ENCODE assay signal across 7 mouse cellular contexts in genomic region chr13:55570286-55570973, GRCm38 (mm10). TPM values are rescaled to one million over a fixed set of nuclear protein-coding genes. Genes with fewer than 3 reads are reported as not detected.
DNase-seq lines count a peak whose midpoint lies in the region; ATAC-seq and TF ChIP-seq lines count a peak whose summit lies in the region.

No protein-coding gene starts in this region.

- peaks cover 68% of the 10 kb centered on the region for H3K79me2 ChIP-seq in C2C12 (ENCODE audit: control insufficient read depth, insufficient read depth)

- ATAC-seq in G1E (ENCODE audit: extremely low read depth, insufficient number of reproducible peaks, low FRiP score, poor library complexity, severe bottlenecking): peak; percentile 47; the same call in 1 of the 2 replicates
- peak; percentile 24; the same call in 1 of the 2 replicates for ATAC-seq in common myeloid progenitor, adult 5-6 weeks (replicated peaks; ENCODE audit: low read depth, poor library complexity, severe bottlenecking)
- ATAC-seq in liver, embryonic 16.5 days (ENCODE audit: low read depth): peak; percentile 60
- peak; percentile 72 for ATAC-seq in neural tube, embryonic 15.5 days (ENCODE audit: low FRiP score)

- H3K9me3 ChIP-seq in G1E (replicated peaks): peaks cover 3% of the 10 kb centered on the region; the same call in 1 of the 2 replicates
- H3K9me3 ChIP-seq in liver, embryonic 16.5 days (replicated peaks; ENCODE audit: control insufficient read depth, low read length): no peaks in the 10 kb centered on the region
- no peaks in the 10 kb centered on the region for H3K9me3 ChIP-seq in neural tube, embryonic 15.5 days (replicated peaks)

- H3K9ac ChIP-seq in liver, embryonic 16.5 days (ENCODE audit: low read depth, low read length): peak overlapping the region; percentile 98
- H3K9ac ChIP-seq in neural tube, embryonic 15.5 days (replicated peaks): peak overlapping the region; percentile 94

- no peaks in the 10 kb centered on the region for H3K27me3 ChIP-seq in C2C12 (ENCODE audit: control insufficient read depth, insufficient read depth, insufficient read length)
- H3K27me3 ChIP-seq in G1E (ENCODE audit: insufficient read depth, low read length): no peaks in the 10 kb centered on the region
- H3K27me3 ChIP-seq in kidney, adult 2 months (replicated peaks; ENCODE audit: control insufficient read depth, insufficient read depth, low read length): no peaks in the 10 kb centered on the region
- no peaks in the 10 kb centered on the region for H3K27me3 ChIP-seq in liver, embryonic 16.5 days (ENCODE audit: control insufficient read depth, insufficient read depth, low read depth, low read length)
- no peaks in the 10 kb centered on the region for H3K27me3 ChIP-seq in neural tube, embryonic 15.5 days (replicated peaks)

- peak overlapping the region; percentile 14; the same call in 1 of the 2 replicates for H3K27ac ChIP-seq in kidney, adult 2 months (ENCODE audit: insufficient read depth, low read depth, low read length)
- H3K27ac ChIP-seq in liver, embryonic 16.5 days (ENCODE audit: low read length): peak overlapping the region; percentile 90
- H3K27ac ChIP-seq in neural tube, embryonic 15.5 days (replicated peaks): peak overlapping the region; percentile 93

- H3K79me3 ChIP-seq in C2C12 (ENCODE audit: low read depth): peaks cover 41% of the 10 kb centered on the region

- H3K4me2 ChIP-seq in liver, embryonic 16.5 days (ENCODE audit: low read depth, low read length): peak overlapping the region; percentile 97
- H3K4me2 ChIP-seq in neural tube, embryonic 15.5 days: peak overlapping the region; percentile 96

- peaks cover 27% of the 10 kb centered on the region for H3K4me1 ChIP-seq in G1E (ENCODE audit: insufficient read depth, low read depth, low read length)
- peaks cover 8% of the 10 kb centered on the region; the same call in 1 of the 2 replicates for H3K4me1 ChIP-seq in kidney, adult 2 months (ENCODE audit: control insufficient read depth, insufficient read depth, low read length)
- peaks cover 20% of the 10 kb centered on the region for H3K4me1 ChIP-seq in liver, embryonic 16.5 days (ENCODE audit: control insufficient read depth, low read depth, low read length)
- peaks cover 40% of the 10 kb centered on the region for H3K4me1 ChIP-seq in neural tube, embryonic 15.5 days

- 2% methylated on average over 47 of the region's 47 CpGs for WGBS in kidney, adult 2 months
- under 1% methylated on average over 43 of the region's 47 CpGs for WGBS in liver, embryonic 16.5 days (ENCODE audit: insufficient replicate concordance)
- WGBS in neural tube, embryonic 15.5 days: 1% methylated on average over 47 of the region's 47 CpGs

- no peak for TF ChIP-seq CTCF in C2C12 (IDR thresholded peaks at IDR 0.05; ENCODE audit: control insufficient read depth, insufficient read depth, insufficient read length)
- TF ChIP-seq CTCF in G1E (IDR thresholded peaks at IDR 0.05; ENCODE audit: low read depth, low read length): no peak
- TF ChIP-seq CTCF in kidney, adult 2 months (conservative IDR thresholded peaks at IDR 0.05; ENCODE audit: insufficient read depth, insufficient read length, low read depth, low read length): no peak

- peaks cover 7% of the 10 kb centered on the region for H3K36me3 ChIP-seq in C2C12 (ENCODE audit: control insufficient read depth, insufficient read depth)
- H3K36me3 ChIP-seq in G1E (replicated peaks): peaks cover 38% of the 10 kb centered on the region
- H3K36me3 ChIP-seq in kidney, adult 2 months (ENCODE audit: control insufficient read depth, insufficient read depth, low read length): no peaks in the 10 kb centered on the region
- no peaks in the 10 kb centered on the region; the same call in 1 of the 2 replicates for H3K36me3 ChIP-seq in liver, embryonic 16.5 days (ENCODE audit: control insufficient read depth, insufficient read depth)
- 0 out of 2 replicates have a peak, but pooled peaks cover 4% of the 10 kb centered on the region for H3K36me3 ChIP-seq in neural tube, embryonic 15.5 days

- H3ac ChIP-seq in C2C12 (ENCODE audit: control insufficient read depth, insufficient read length, low read depth): peak overlapping the region; percentile 80

- TF ChIP-seq POLR2A in kidney, adult 2 months (IDR thresholded peaks at IDR 0.05; ENCODE audit: low read depth, low read length): no peak

- peak overlapping the region; percentile 85 for H3K4me3 ChIP-seq in C2C12 (ENCODE audit: insufficient read depth, poor library complexity, severe bottlenecking)
- peak overlapping the region; percentile 93 for H3K4me3 ChIP-seq in G1E (ENCODE audit: low read depth, low read length)
- H3K4me3 ChIP-seq in kidney, adult 2 months (ENCODE audit: insufficient read depth, low read depth, low read length): peak overlapping the region; percentile 93
- peak overlapping the region; percentile 99 for H3K4me3 ChIP-seq in liver, embryonic 16.5 days (ENCODE audit: low read depth, low read length)
- H3K4me3 ChIP-seq in neural tube, embryonic 15.5 days (replicated peaks): peak overlapping the region; percentile 95

- DNase-seq in G1E (ENCODE audit: low spot score): peak; percentile 57
- DNase-seq in heart, adult 18-20 months: peak; percentile 29 to 57
- peak; percentile 30 for DNase-seq in kidney, adult 2 months

TF ChIP-seq in C2C12, 6 proteins besides CTCF, POLR2A, EP300 and RAD21:
- TF ChIP-seq FOSL1 (IDR thresholded peaks at IDR 0.05; ENCODE audit: insufficient read depth, low read length, poor library complexity, severe bottlenecking): no peak
TF ChIP-seq in C2C12: peak in this region for 0.

RNA-seq across cellular contexts. Expression of gene Fam193b, which starts 0.5 kb away (rescaled TPM):
- polyA plus RNA-seq in C2C12 (2012; fragmentation: generic; extraction: Trizol) (15.9 TPM), G1E (2012) (57.3 and 68.0 TPM in 2 replicates)
- total RNA-seq in G1E (2014; fragmentation: Nextera tagmentation) (54.4 and 65.4 TPM in 2 replicates), G1E (2017) (23.3 and 25.8 TPM in 2 replicates)
- 18.4 and 28.0 TPM in 2 replicates for total RNA-seq in common myeloid progenitor, adult 5-6 weeks (2017)
- total RNA-seq in heart, adult 18-20 months (2021): 10 to 100 TPM; 11.7 to 14.3 TPM
- 85.6 and 102 TPM in 2 replicates for polyA plus RNA-seq in kidney, adult 2 months (2012; rRNA removed)
- polyA plus RNA-seq in liver, embryonic 16.5 days (2015; fragmentation: Nextera tagmentation; extraction: Ambion mirVana): 8.4 and 8.7 TPM in 2 replicates
- polyA plus RNA-seq in neural tube, embryonic 15.5 days (2015; fragmentation: Nextera tagmentation; extraction: Ambion mirVana): 43.0 and 46.4 TPM in 2 replicates

RNA-seq across cellular contexts. Expression of gene Tmed9, which starts 3.1 kb away (rescaled TPM):
- polyA plus RNA-seq in C2C12 (2012; fragmentation: generic; extraction: Trizol): 191 TPM
- total RNA-seq in G1E (2014; fragmentation: Nextera tagmentation): 46.5 and 56.7 TPM in 2 replicates
- total RNA-seq in G1E (2017): 100 and 102 TPM in 2 replicates
- 149 and 172 TPM in 2 replicates for polyA plus RNA-seq in G1E (2012)
- 149 and 150 TPM in 2 replicates for total RNA-seq in common myeloid progenitor, adult 5-6 weeks (2017)
- 100 to 1,000 TPM in 1 of 2 experiments, 10 to 100 TPM in 1; 87.3 to 109 TPM for total RNA-seq in heart, adult 18-20 months (2021)
- polyA plus RNA-seq in kidney, adult 2 months (2012; rRNA removed): 74.0 and 92.5 TPM in 2 replicates
- 55.7 and 63.6 TPM in 2 replicates for polyA plus RNA-seq in liver, embryonic 16.5 days (2015; fragmentation: Nextera tagmentation; extraction: Ambion mirVana)
- polyA plus RNA-seq in neural tube, embryonic 15.5 days (2015; fragmentation: Nextera tagmentation; extraction: Ambion mirVana): 110 and 121 TPM in 2 replicates

RNA-seq across cellular contexts. Expression of gene B4galt7, which starts 29.3 kb away (rescaled TPM):
- polyA plus RNA-seq in C2C12 (2012; fragmentation: generic; extraction: Trizol): 16.1 TPM
- total RNA-seq in G1E (2014; fragmentation: Nextera tagmentation): 7.4 and 10.6 TPM in 2 replicates
- 16.7 and 17.6 TPM in 2 replicates for total RNA-seq in G1E (2017)
- 15.2 and 15.4 TPM in 2 replicates for polyA plus RNA-seq in G1E (2012)
- 13.3 and 14.2 TPM in 2 replicates for total RNA-seq in common myeloid progenitor, adult 5-6 weeks (2017)
- 1 to 10 TPM; 8.3 to 9.4 TPM for total RNA-seq in heart, adult 18-20 months (2021)
- polyA plus RNA-seq in kidney, adult 2 months (2012; rRNA removed): 15.0 and 15.7 TPM in 2 replicates
- 5.7 and 6.5 TPM in 2 replicates for polyA plus RNA-seq in liver, embryonic 16.5 days (2015; fragmentation: Nextera tagmentation; extraction: Ambion mirVana)
- 45.5 and 48.3 TPM in 2 replicates for polyA plus RNA-seq in neural tube, embryonic 15.5 days (2015; fragmentation: Nextera tagmentation; extraction: Ambion mirVana)

RNA-seq across cellular contexts. Expression of gene Ddx41, which starts 34.0 kb away (rescaled TPM):
- 65.4 TPM for polyA plus RNA-seq in C2C12 (2012; fragmentation: generic; extraction: Trizol)
- 51.5 and 60.8 TPM in 2 replicates for total RNA-seq in G1E (2014; fragmentation: Nextera tagmentation)
- total RNA-seq in G1E (2017): 59.1 and 67.7 TPM in 2 replicates
- polyA plus RNA-seq in G1E (2012): 101 and 104 TPM in 2 replicates
- total RNA-seq in common myeloid progenitor, adult 5-6 weeks (2017): 59.8 and 62.8 TPM in 2 replicates
- 10 to 100 TPM; 11.6 to 13.8 TPM for total RNA-seq in heart, adult 18-20 months (2021)
- polyA plus RNA-seq in kidney, adult 2 months (2012; rRNA removed): 68.5 and 71.2 TPM in 2 replicates
- polyA plus RNA-seq in liver, embryonic 16.5 days (2015; fragmentation: Nextera tagmentation; extraction: Ambion mirVana): 20.9 and 22.0 TPM in 2 replicates
- polyA plus RNA-seq in neural tube, embryonic 15.5 days (2015; fragmentation: Nextera tagmentation; extraction: Ambion mirVana): 48.8 and 53.1 TPM in 2 replicates

RNA-seq across cellular contexts. Expression of gene Dok3, which starts 41.3 kb away (rescaled TPM):
- polyA plus RNA-seq in C2C12 (2012; fragmentation: generic; extraction: Trizol): 0.83 TPM
- 1.6 and 1.7 TPM in 2 replicates for total RNA-seq in G1E (2014; fragmentation: Nextera tagmentation)
- 8.4 and 8.8 TPM in 2 replicates for total RNA-seq in G1E (2017)
- polyA plus RNA-seq in G1E (2012): 11.6 and 14.4 TPM in 2 replicates
- 8.3 and 9.6 TPM in 2 replicates for total RNA-seq in common myeloid progenitor, adult 5-6 weeks (2017)
- total RNA-seq in heart, adult 18-20 months (2021): 1 to 10 TPM; 1.6 to 3.3 TPM
- 4.7 and 7.7 TPM in 2 replicates for polyA plus RNA-seq in kidney, adult 2 months (2012; rRNA removed)
- polyA plus RNA-seq in liver, embryonic 16.5 days (2015; fragmentation: Nextera tagmentation; extraction: Ambion mirVana): 9.3 and 10.9 TPM in 2 replicates
- polyA plus RNA-seq in neural tube, embryonic 15.5 days (2015; fragmentation: Nextera tagmentation; extraction: Ambion mirVana): 4.2 and 4.6 TPM in 2 replicates

Comparison
In these comparisons a context has a peak if more than half of its experiments do, and no peak if none do; other contexts are left out.
1. Peak in every context shown above with its lines: DNase-seq, ATAC-seq, H3K4me3 ChIP-seq and H3K27ac ChIP-seq.
2. H3K27ac ChIP-seq: peak in every context shown above with its lines; median percentile 93 in neural tube, embryonic 15.5 days; 90 in liver, embryonic 16.5 days; 14 in kidney, adult 2 months.